Mouse (Mus musculus) CD4-positive, CD25-positive, alpha-beta regulatory T cell (primary cell): ENCODE data around the gene Ldhd. TPM values are rescaled to one million over a fixed set of nuclear protein-coding genes. Genes with fewer than 3 reads are reported as not detected.

Experiments used
- polyA plus RNA-seq: library from polyadenylated mRNA; unstranded; fragments of 100-300 nt; shearing (Covaris generic); gene quantifications from one replicate; pipeline ENCODE4 v1.2.1, GENCODE M21; 2017

Gene Ldhd
- polyA plus RNA-seq = 2.7 TPM

GRCm38 (mm10) chr8:111630105-111630521, at the start of gene Ldhd:
Ldhd (minus strand) TSS chr8:111630374.

GRCm38 (mm10) chr8:111643264-111644141, 13.3 kb upstream of the Ldhd start, which contains the start of gene Zfp1:
Zfp1 (plus strand) TSS chr8:111643401.

Other genes starting within 250 kb of the Ldhd start
- gene Fa2h, start 236.6 kb downstream of the Ldhd start, polyA plus RNA-seq = not detected
- gene Wdr59, start 108.3 kb downstream of the Ldhd start, polyA plus RNA-seq = 6.6 TPM
- gene Znrf1, start 94.3 kb downstream of the Ldhd start, polyA plus RNA-seq = 237 TPM
- 43.1 TPM for gene Zfp1, start 13.0 kb upstream of the Ldhd start, polyA plus RNA-seq
- not detected for gene Ctrb1, start 60.6 kb upstream of the Ldhd start, polyA plus RNA-seq
- gene Bcar1, start 113.4 kb upstream of the Ldhd start, polyA plus RNA-seq = 0.32 TPM
- gene Cfdp1, start 223.9 kb upstream of the Ldhd start, polyA plus RNA-seq = 113 TPM
- 0.96 TPM for gene Tmem170, start 246.4 kb upstream of the Ldhd start, polyA plus RNA-seq